Mouse (Mus musculus) neural tube, embryonic 13.5 days (tissue): ENCODE data around the gene Coro1c. TPM values are rescaled to one million over a fixed set of nuclear protein-coding genes. Genes with fewer than 3 reads are reported as not detected.

Experiments
- ATAC-seq: fragments of 200-750 bp; cut with Nextera tagmentation; 2 replicates; pipeline ENCODE4 v1.8.0; 2017; ENCODE audit warnings: low read depth, mild to moderate bottlenecking, moderate TSS enrichment, moderate library complexity
- H3K27ac ChIP-seq: fragments of 300-500 bp; sonication (generic); replicated peaks from 2 replicates; pipeline ENCODE4 v1.5.1; 2015; ENCODE audit warnings: moderate library complexity, mild to moderate bottlenecking, inconsistent platforms
- H3K27me3 ChIP-seq: fragments of 300-500 bp; sonication (generic); 2 replicates; pipeline ENCODE4 v1.6.1; 2015; ENCODE audit warnings: mild to moderate bottlenecking, inconsistent platforms
- H3K36me3 ChIP-seq: fragments of 300-500 bp; sonication (generic); 2 replicates; pipeline ENCODE4 v1.6.1; 2015; ENCODE audit warnings: mild to moderate bottlenecking, inconsistent platforms
- H3K4me1 ChIP-seq: fragments of 300-500 bp; sonication (generic); replicated peaks from 2 replicates; pipeline ENCODE4 v1.6.1; 2015; ENCODE audit warnings: inconsistent platforms
- H3K4me2 ChIP-seq: fragments of 300-500 bp; sonication (generic); 2 replicates; pipeline ENCODE4 v1.6.1; 2015; ENCODE audit warnings: inconsistent platforms, mild to moderate bottlenecking, moderate library complexity
- H3K4me3 ChIP-seq: fragments of 300-500 bp; sonication (generic); 2 replicates; pipeline ENCODE4 v1.5.1; 2015; ENCODE audit warnings: mild to moderate bottlenecking, inconsistent platforms
- H3K9ac ChIP-seq: fragments of 300-500 bp; sonication (generic); 2 replicates; pipeline ENCODE4 v1.6.1; 2015; ENCODE audit warnings: moderate library complexity, mild to moderate bottlenecking, inconsistent platforms
- H3K9me3 ChIP-seq: fragments of 300-500 bp; sonication (generic); 2 replicates; pipeline ENCODE4 v1.6.1; 2016; ENCODE audit warnings: inconsistent platforms
- WGBS: fragments of 180-500 bp; shearing (Covaris S2); methylation state at CpG from one replicate; pipeline ENCODE4 v1.1.7; 2015; 5-methylcytosine and 5-hydroxymethylcytosine counted together
- polyA plus RNA-seq: library from polyadenylated mRNA; unstranded; fragments of >200 nt; fragmentation: Nextera tagmentation; extraction: Ambion mirVana; gene quantifications from 2 replicates; pipeline ENCODE4 v1.2.1, GENCODE M21; 2015

Coro1c gene
- 183 and 200 TPM in 2 replicates for polyA plus RNA-seq

- Histone ChIP-seq H3K4me2 (peak within 1 kb of the TSS; percentile 69), H3K9me3 (no peaks in the 10 kb centered on the region), H3K27ac (peak within 1 kb of the TSS; percentile 99), H3K9ac (peak within 1 kb of the TSS; percentile 97), H3K27me3 (no peaks in the 10 kb centered on the region), H3K4me1 (peaks cover 42% of the 10 kb centered on the region), H3K36me3 (no peaks in the 10 kb centered on the region), H3K4me3 (peak within 1 kb of the TSS; percentile 96)
- under 1% methylated on average over 60 of the region's 68 CpGs for WGBS
- peak; percentile 88 for ATAC-seq
These were observed at the start of gene Coro1c for GRCm38 (mm10) chr5:113908592-113909441. TSS of gene Coro1c (minus strand) at chr5:113908758.

- Histone ChIP-seq H3K27ac (no peak overlapping the region), H3K4me2 (no peak overlapping the region), H3K36me3 (peaks cover 64% of the 10 kb centered on the region), H3K4me1 (peaks cover 8% of the 10 kb centered on the region; the same call in 1 of the 2 replicates), H3K9ac (no peak overlapping the region), H3K27me3 (no peaks in the 10 kb centered on the region), H3K9me3 (no peaks in the 10 kb centered on the region), H3K4me3 (no peak overlapping the region)
- 0% methylated on average over 4 of the region's 4 CpGs for WGBS
- peak; percentile 32; the same call in 1 of the 2 replicates for ATAC-seq
These were observed 48.0 kb upstream of the Coro1c start for GRCm38 (mm10) chr5:113956510-113956909.

- H3K4me2 ChIP-seq = no peak overlapping the region
- no peaks in the 10 kb centered on the region for H3K27me3 ChIP-seq
- no peak overlapping the region for H3K4me3 ChIP-seq
- H3K9me3 ChIP-seq = no peaks in the 10 kb centered on the region
- ATAC-seq = no peak
- peaks cover 64% of the 10 kb centered on the region for H3K36me3 ChIP-seq
- WGBS = 91% methylated on average over 8 of the region's 8 CpGs
- no peak overlapping the region for H3K27ac ChIP-seq
- H3K9ac ChIP-seq = no peak overlapping the region
- H3K4me1 ChIP-seq = peaks cover 16% of the 10 kb centered on the region; the same call in 1 of the 2 replicates
These were observed 47.1 kb upstream of the Coro1c start for GRCm38 (mm10) chr5:113955691-113956090.

DNA sequence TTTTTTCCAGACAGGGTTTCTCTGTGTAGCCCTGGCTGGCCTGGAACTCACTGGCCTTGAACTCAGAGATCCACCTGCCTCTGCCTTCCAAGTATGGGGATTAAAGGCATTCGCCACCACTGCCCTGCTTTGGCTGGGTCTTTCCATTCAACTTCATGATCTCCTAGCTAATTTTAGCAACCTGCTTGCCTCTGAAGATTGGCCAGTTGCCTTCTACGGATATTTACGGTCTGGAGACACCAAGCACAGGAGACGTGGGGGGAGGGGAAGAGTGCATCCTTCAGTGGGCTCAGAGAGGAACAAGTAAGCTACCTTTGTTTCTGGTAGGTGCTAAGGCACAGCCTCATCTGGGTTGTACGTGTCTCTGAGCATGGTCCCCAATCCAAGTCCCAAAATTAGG, 46.7 kb upstream of the Coro1c start:
- no peak overlapping the region for H3K4me3 ChIP-seq
- H3K4me2 ChIP-seq = no peak overlapping the region
- no peak overlapping the region for H3K9ac ChIP-seq
- H3K27me3 ChIP-seq = no peaks in the 10 kb centered on the region
- 91% methylated on average over 5 of the region's 5 CpGs for WGBS
- no peak overlapping the region for H3K27ac ChIP-seq
- peaks cover 18% of the 10 kb centered on the region; the same call in 1 of the 2 replicates for H3K4me1 ChIP-seq
- ATAC-seq = no peak
- H3K9me3 ChIP-seq = no peaks in the 10 kb centered on the region
- H3K36me3 ChIP-seq = peaks cover 64% of the 10 kb centered on the region

- Histone ChIP-seq H3K9me3 (no peaks in the 10 kb centered on the region), H3K4me1 (peaks cover 18% of the 10 kb centered on the region; the same call in 1 of the 2 replicates), H3K36me3 (peaks cover 72% of the 10 kb centered on the region), H3K27me3 (no peaks in the 10 kb centered on the region), H3K9ac (no peak overlapping the region), H3K4me3 (no peak overlapping the region), H3K4me2 (no peak overlapping the region), H3K27ac (peak overlapping the region; percentile 49; the same call in 1 of the 2 replicates)
- WGBS = 13% methylated on average over 7 of the region's 7 CpGs
- peak; percentile 44; the same call in 1 of the 2 replicates for ATAC-seq
These were observed 45.9 kb upstream of the Coro1c start for GRCm38 (mm10) chr5:113954421-113954820.

DNA sequence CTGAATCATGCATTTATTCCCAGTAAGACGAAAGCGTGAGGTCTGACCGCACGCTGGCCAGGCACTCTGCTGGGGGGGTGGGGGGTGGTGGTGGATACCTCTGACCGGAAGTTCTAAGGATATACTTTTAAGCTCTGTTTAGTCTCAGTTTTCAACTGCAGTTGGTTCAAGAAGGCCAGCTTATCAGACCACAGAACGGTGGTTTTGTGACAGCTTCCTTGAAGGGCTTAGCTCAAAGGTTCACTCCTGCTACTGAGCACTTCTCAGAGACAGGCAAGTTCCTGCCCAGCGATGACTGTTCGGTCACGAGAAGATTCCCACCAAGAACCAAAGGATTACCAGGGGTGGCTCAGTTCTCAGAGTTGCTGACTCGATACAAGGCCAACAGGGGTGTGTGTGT, 44.0 kb upstream of the Coro1c start:
- WGBS = 92% methylated on average over 10 of the region's 10 CpGs
- Histone ChIP-seq H3K36me3 (peaks cover 78% of the 10 kb centered on the region), H3K4me1 (peaks cover 10% of the 10 kb centered on the region; the same call in 1 of the 2 replicates), H3K4me3 (no peak overlapping the region), H3K27ac (no peak overlapping the region), H3K9me3 (no peaks in the 10 kb centered on the region), H3K4me2 (no peak overlapping the region), H3K27me3 (no peaks in the 10 kb centered on the region), H3K9ac (no peak overlapping the region)
- ATAC-seq = no peak

- H3K36me3 ChIP-seq = peaks cover 77% of the 10 kb centered on the region
- no peaks in the 10 kb centered on the region for H3K9me3 ChIP-seq
These were observed 43.1 kb upstream of the Coro1c start for GRCm38 (mm10) chr5:113951693-113952071.

GRCm38 (mm10) chr5:113950786-113951692, 42.5 kb upstream of the Coro1c start:
- peak overlapping the region; percentile 53 for H3K27ac ChIP-seq
- H3K4me2 ChIP-seq = no peak overlapping the region
- peaks cover 82% of the 10 kb centered on the region for H3K36me3 ChIP-seq
- no peaks in the 10 kb centered on the region for H3K9me3 ChIP-seq
- 0 out of 2 replicates have a peak overlapping the region, but pooled peaks have one; percentile 38 for H3K9ac ChIP-seq
- no peak for ATAC-seq
- no peaks in the 10 kb centered on the region for H3K27me3 ChIP-seq
- 73% methylated on average over 19 of the region's 19 CpGs for WGBS
- peaks cover 10% of the 10 kb centered on the region; the same call in 1 of the 2 replicates for H3K4me1 ChIP-seq
- no peak overlapping the region for H3K4me3 ChIP-seq

More at GRCm38 (mm10) chr5:113951693-113952071, 43.1 kb upstream of the Coro1c start:
- peak overlapping the region; percentile 53; the same call in 1 of the 2 replicates for H3K27ac ChIP-seq
- no peak for ATAC-seq
- 92% methylated on average over 11 of the region's 11 CpGs for WGBS
- H3K4me3 ChIP-seq = no peak overlapping the region
- H3K4me1 ChIP-seq = peaks cover 10% of the 10 kb centered on the region; the same call in 1 of the 2 replicates
- H3K9ac ChIP-seq = no peak overlapping the region
- H3K4me2 ChIP-seq = no peak overlapping the region
- H3K27me3 ChIP-seq = no peaks in the 10 kb centered on the region

DNA sequence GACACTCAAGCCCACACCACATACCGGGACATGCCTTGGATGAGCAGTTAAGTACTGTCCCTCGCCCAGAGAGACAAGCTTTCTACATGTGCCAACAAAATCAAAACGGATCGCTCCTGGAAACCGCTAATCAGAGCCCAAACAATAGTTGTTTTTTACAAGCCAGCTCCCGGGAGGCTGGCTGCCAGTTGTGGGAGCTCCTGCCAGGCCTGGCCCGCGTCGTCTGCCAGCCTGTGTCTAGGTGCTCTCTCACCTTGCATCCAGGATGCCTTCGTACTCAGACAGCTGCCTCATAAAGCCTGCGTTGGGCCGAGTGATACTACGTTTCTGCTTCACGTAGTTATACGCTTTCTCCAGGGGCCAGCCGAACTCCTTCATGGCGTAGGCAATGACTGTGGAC, 41.6 kb upstream of the Coro1c start:
- Histone ChIP-seq H3K27me3 (no peaks in the 10 kb centered on the region), H3K9me3 (no peaks in the 10 kb centered on the region), H3K4me3 (no peak overlapping the region), H3K4me1 (peaks cover 10% of the 10 kb centered on the region; the same call in 1 of the 2 replicates), H3K27ac (peak overlapping the region; percentile 53; the same call in 1 of the 2 replicates), H3K9ac (no peak overlapping the region), H3K4me2 (no peak overlapping the region), H3K36me3 (peaks cover 84% of the 10 kb centered on the region)
- 81% methylated on average over 17 of the region's 17 CpGs for WGBS
- ATAC-seq = no peak

GRCm38 (mm10) chr5:113947280-113947679, 38.7 kb upstream of the Coro1c start:
- 71% methylated on average over 2 of the region's 2 CpGs for WGBS
- peaks cover 19% of the 10 kb centered on the region for H3K4me1 ChIP-seq
- H3K27ac ChIP-seq = no peak overlapping the region
- no peak overlapping the region for H3K9ac ChIP-seq
- H3K36me3 ChIP-seq = peaks cover 95% of the 10 kb centered on the region
- no peaks in the 10 kb centered on the region for H3K9me3 ChIP-seq
- no peak overlapping the region for H3K4me2 ChIP-seq
- no peak for ATAC-seq
- no peaks in the 10 kb centered on the region for H3K27me3 ChIP-seq
- no peak overlapping the region for H3K4me3 ChIP-seq

GRCm38 (mm10) chr5:113945126-113945525, 36.6 kb upstream of the Coro1c start:
- 90% methylated on average over 6 of the region's 6 CpGs for WGBS
- H3K27ac ChIP-seq = no peak overlapping the region

More at GRCm38 (mm10) chr5:113945126-113945525, 36.6 kb upstream of the Coro1c start:
- Histone ChIP-seq H3K27me3 (no peaks in the 10 kb centered on the region), H3K9me3 (no peaks in the 10 kb centered on the region), H3K36me3 (peaks cover 96% of the 10 kb centered on the region), H3K4me2 (no peak overlapping the region), H3K4me3 (no peak overlapping the region), H3K9ac (no peak overlapping the region), H3K4me1 (peaks cover 9% of the 10 kb centered on the region; the same call in 1 of the 2 replicates)
- ATAC-seq = no peak
